Mouse (Mus musculus): ENCODE measurements around the gene 4930558K02Rik.

DNA sequence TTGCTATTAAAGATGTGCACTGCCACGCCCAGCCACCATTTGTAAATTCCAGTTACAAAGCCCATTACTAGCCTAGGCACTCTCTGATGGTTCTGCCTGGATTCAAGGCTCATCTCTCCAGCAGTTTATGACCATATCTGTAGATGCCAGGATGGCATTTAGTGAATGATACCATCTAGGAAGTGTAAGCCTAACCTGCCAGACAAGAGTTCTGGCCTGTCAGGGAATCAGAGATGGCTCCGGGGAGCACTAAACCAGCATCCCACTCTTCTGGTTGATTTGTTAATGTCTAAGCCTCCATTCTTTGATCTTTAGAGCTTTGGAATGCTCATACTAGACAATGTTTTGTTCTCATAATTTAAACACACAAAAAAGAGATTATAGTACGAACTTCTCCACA lies 55.1 kb downstream of the 4930558K02Rik start:
- TF ChIP-seq POLR2A (IDR thresholded peaks at IDR 0.05; ENCODE audit: borderline replicate concordance, control insufficient read depth, low read depth, low read length) (no peak), CTCF (IDR thresholded peaks at IDR 0.05; ENCODE audit: control insufficient read depth, insufficient read depth, low read length) (no peak)
